Mouse (Mus musculus) lung, embryonic 15.5 days (tissue): Measurements from ENCODE around the gene Dnajc11. TPM values are rescaled to one million over a fixed set of nuclear protein-coding genes. Genes with fewer than 3 reads are reported as not detected.

Source experiments
- ATAC-seq: fragments of 200-750 bp; cut with Nextera tagmentation; 2 replicates; pipeline ENCODE4 v1.8.0; 2017; ENCODE audit warnings: moderate number of reproducible peaks, borderline replicate concordance; ENCODE audit not compliant: low FRiP score, low TSS enrichment; ENCODE audit errors: extremely low read depth
- H3K27ac ChIP-seq: fragments of 300-500 bp; sonication (generic); 2 replicates; pipeline ENCODE4 v1.5.1; 2015; ENCODE audit warnings: moderate library complexity, mild to moderate bottlenecking, inconsistent platforms
- H3K27me3 ChIP-seq: fragments of 300-500 bp; sonication (generic); 2 replicates; pipeline ENCODE4 v1.6.1; 2015; ENCODE audit warnings: inconsistent platforms
- H3K36me3 ChIP-seq: fragments of 300-500 bp; sonication (generic); 2 replicates; pipeline ENCODE4 v1.6.1; 2015; ENCODE audit warnings: inconsistent platforms
- H3K4me1 ChIP-seq: fragments of 300-500 bp; sonication (generic); 2 replicates; pipeline ENCODE4 v1.6.1; 2015; ENCODE audit warnings: inconsistent platforms
- H3K4me2 ChIP-seq: fragments of 300-500 bp; sonication (generic); 2 replicates; pipeline ENCODE4 v1.6.1; 2015; ENCODE audit warnings: inconsistent platforms, mild to moderate bottlenecking, moderate library complexity
- H3K4me3 ChIP-seq: fragments of 300-500 bp; sonication (generic); 2 replicates; pipeline ENCODE4 v1.5.1; 2015; ENCODE audit warnings: mild to moderate bottlenecking, inconsistent platforms
- H3K9ac ChIP-seq: fragments of 300-500 bp; sonication (generic); 2 replicates; pipeline ENCODE4 v1.6.1; 2015; ENCODE audit warnings: inconsistent platforms
- H3K9me3 ChIP-seq: fragments of 300-500 bp; sonication (generic); 2 replicates; pipeline ENCODE4 v1.6.1; 2016; ENCODE audit warnings: inconsistent platforms
- WGBS: fragments of 180-500 bp; shearing (Covaris S2); methylation state at CpG from one replicate; pipeline ENCODE4 v1.1.7; 2015; 5-methylcytosine and 5-hydroxymethylcytosine counted together
- polyA plus RNA-seq: library from polyadenylated mRNA; unstranded; fragments of >200 nt; fragmentation: Nextera tagmentation; extraction: Ambion mirVana; gene quantifications from 2 replicates; pipeline ENCODE4 v1.2.1, GENCODE M21; 2015

The Dnajc11 gene
- polyA plus RNA-seq, 1 experiment from 2014 or later, result 64.4 TPM

DNA sequence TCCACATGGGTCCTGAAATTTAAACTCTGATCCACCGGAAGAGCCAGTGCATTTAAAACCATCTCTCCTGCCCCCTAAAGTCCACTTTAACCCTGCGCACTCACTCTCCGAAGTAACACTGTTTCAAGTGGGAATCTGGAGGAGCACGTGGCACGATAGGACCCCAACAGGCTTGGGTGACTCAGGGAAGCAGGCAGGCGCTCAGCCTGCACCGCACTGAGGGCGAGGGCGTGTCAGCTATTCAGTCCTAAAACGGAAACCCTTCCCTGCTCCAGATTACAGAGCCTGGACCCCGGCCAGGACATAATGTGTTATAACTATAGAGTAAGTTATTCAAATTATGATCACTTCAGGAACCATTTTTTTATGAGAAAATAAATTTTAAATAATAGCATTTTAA lies 29.4 kb upstream of the Dnajc11 start:
- Histone ChIP-seq H3K27ac (no peak overlapping the region), H3K9me3 (no peaks in the 10 kb centered on the region), H3K4me2 (no peak overlapping the region), H3K9ac (no peak overlapping the region), H3K27me3 (no peaks in the 10 kb centered on the region; the same call in 1 of the 2 replicates), H3K4me1 (peaks cover 10% of the 10 kb centered on the region), H3K4me3 (no peak overlapping the region), H3K36me3 (no peaks in the 10 kb centered on the region)
- WGBS, result 28% methylated on average over 11 of the region's 11 CpGs
- ATAC-seq, result peak; percentile 39; the same call in 1 of the 2 replicates

DNA sequence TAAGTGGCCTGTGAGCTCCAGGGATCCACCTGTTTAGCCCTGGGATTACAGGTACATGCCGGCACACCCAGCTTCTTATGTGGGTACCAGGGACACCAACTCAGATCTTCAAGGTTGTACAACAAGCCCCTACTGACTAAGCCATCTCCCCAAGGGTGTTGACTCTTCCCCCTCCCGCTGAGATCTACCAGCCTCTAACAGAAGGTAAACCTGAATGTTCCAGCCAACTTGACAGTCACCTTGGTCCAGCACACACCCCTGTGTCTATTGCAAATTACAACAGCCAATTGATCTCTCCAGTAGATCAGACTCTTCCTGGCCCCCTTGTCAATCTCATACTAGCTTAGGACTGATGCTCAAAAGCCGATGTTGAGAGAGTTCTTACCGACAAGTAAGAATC lies 27.9 kb upstream of the Dnajc11 start:
- H3K9me3 ChIP-seq, result no peaks in the 10 kb centered on the region
- no peak for ATAC-seq
- no peak overlapping the region for H3K27ac ChIP-seq
- H3K4me2 ChIP-seq, result no peak overlapping the region
- WGBS, result 74% methylated on average over 4 of the region's 4 CpGs
- peaks cover 10% of the 10 kb centered on the region for H3K4me1 ChIP-seq
- no peaks in the 10 kb centered on the region for H3K36me3 ChIP-seq
- H3K9ac ChIP-seq, result no peak overlapping the region
- H3K4me3 ChIP-seq, result no peak overlapping the region
- no peaks in the 10 kb centered on the region; the same call in 1 of the 2 replicates for H3K27me3 ChIP-seq

DNA sequence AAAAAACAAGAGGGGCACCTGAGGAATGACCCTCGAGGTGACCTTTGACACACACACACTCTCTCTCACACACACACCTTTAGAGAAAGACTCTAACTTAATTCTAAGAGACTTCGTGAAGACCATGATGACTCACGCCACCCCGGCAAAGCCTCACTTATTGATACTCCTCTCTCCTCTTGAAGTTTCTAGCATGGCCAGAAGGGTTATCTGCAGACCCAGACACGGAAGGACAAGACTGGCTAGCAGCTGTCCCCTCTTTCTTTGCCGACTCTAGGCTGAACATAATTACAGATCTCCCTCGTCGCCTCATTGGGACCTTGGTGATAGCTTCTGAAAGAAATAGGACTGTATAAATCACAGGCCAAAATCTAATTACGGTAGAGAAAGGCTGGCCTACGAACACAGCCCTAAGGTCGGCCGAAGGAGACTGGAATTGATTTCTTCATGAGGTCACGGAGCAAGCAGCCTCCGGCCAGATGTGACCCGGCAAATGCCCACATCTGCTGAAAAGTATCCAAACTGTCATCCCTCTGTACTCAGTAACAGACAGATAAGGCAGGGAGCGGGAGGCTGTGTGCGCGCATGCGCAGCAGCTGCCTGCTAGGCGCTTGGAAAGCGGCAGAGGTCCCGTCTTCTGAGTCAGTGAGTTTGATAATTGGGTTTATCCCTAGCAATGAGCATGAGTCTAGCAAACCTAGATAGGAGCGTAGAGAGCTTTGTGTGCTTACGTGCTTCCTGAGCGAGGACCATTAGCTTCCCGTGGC lies 25.7 kb upstream of the Dnajc11 start:
- WGBS, result 56% methylated on average over 26 of the region's 26 CpGs

GRCm38 (mm10) chr4:151908809-151909208 lies 24.7 kb upstream of the Dnajc11 start:
- Histone ChIP-seq H3K27ac (no peak overlapping the region), H3K27me3 (no peaks in the 10 kb centered on the region; the same call in 1 of the 2 replicates), H3K4me2 (no peak overlapping the region), H3K9ac (no peak overlapping the region), H3K4me3 (no peak overlapping the region), H3K36me3 (no peaks in the 10 kb centered on the region), H3K9me3 (no peaks in the 10 kb centered on the region), H3K4me1 (no peaks in the 10 kb centered on the region)
- ATAC-seq, result no peak
- 63% methylated on average over 8 of the region's 8 CpGs for WGBS

More for the DNA sequence above, 25.7 kb upstream of the Dnajc11 start:
- Histone ChIP-seq H3K9ac (no peak overlapping the region), H3K27ac (no peak overlapping the region), H3K36me3 (no peaks in the 10 kb centered on the region), H3K4me1 (peaks cover 5% of the 10 kb centered on the region), H3K4me3 (no peak overlapping the region), H3K27me3 (no peaks in the 10 kb centered on the region; the same call in 1 of the 2 replicates), H3K4me2 (peak overlapping the region; percentile 41), H3K9me3 (no peaks in the 10 kb centered on the region)
- ATAC-seq, result no peak

- Histone ChIP-seq H3K36me3 (no peaks in the 10 kb centered on the region), H3K9me3 (no peaks in the 10 kb centered on the region), H3K4me3 (no peak overlapping the region), H3K27me3 (no peaks in the 10 kb centered on the region), H3K27ac (no peak overlapping the region), H3K4me1 (0 out of 2 replicates have a peak, but pooled peaks cover 8% of the 10 kb centered on the region), H3K9ac (no peak overlapping the region), H3K4me2 (no peak overlapping the region)
- ATAC-seq, result no peak
- WGBS, result 88% methylated on average over 11 of the region's 11 CpGs
Measured at GRCm38 (mm10) chr4:151916271-151916670, 17.2 kb upstream of the Dnajc11 start.

- no peak for ATAC-seq
- Histone ChIP-seq H3K4me3 (no peak overlapping the region), H3K27me3 (no peaks in the 10 kb centered on the region), H3K27ac (no peak overlapping the region), H3K36me3 (no peaks in the 10 kb centered on the region), H3K4me2 (no peak overlapping the region; the same call in 1 of the 2 replicates), H3K4me1 (0 out of 2 replicates have a peak, but pooled peaks cover 8% of the 10 kb centered on the region), H3K9me3 (no peaks in the 10 kb centered on the region), H3K9ac (no peak overlapping the region)
- 47% methylated on average over 20 of the region's 20 CpGs for WGBS
Measured at GRCm38 (mm10) chr4:151919135-151919840, 14.2 kb upstream of the Dnajc11 start.

- ATAC-seq, result peak; percentile 46; the same call in 1 of the 2 replicates
Measured at GRCm38 (mm10) chr4:151919900-151920643, 13.4 kb upstream of the Dnajc11 start.

DNA sequence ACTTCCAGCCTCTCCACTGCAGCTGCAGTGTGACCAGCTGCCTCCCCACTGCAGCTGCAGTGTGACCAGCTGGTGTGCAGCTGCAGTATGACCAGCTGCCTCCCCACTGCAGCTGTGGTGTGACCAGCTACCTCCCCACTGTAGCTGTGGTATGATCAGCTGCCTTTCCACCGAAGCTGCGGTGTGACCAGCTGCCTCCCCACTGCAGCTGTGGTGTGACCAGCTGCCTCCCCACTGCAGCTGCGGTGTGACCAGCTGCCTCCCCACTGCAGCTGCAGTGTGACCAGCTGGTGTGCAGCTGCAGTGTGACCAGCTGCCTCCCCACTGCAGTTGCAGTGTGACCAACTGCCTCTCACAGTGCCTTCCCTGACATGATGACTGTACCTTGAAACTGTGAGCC lies 11.4 kb upstream of the Dnajc11 start:
- Histone ChIP-seq H3K9me3 (no peaks in the 10 kb centered on the region), H3K36me3 (no peaks in the 10 kb centered on the region), H3K27ac (no peak overlapping the region), H3K9ac (no peak overlapping the region), H3K27me3 (no peaks in the 10 kb centered on the region), H3K4me2 (no peak overlapping the region), H3K4me3 (no peak overlapping the region), H3K4me1 (0 out of 2 replicates have a peak, but pooled peaks cover 8% of the 10 kb centered on the region)
- no peak for ATAC-seq
- 81% methylated on average over 3 of the region's 3 CpGs for WGBS

More at GRCm38 (mm10) chr4:151919900-151920643, 13.4 kb upstream of the Dnajc11 start:
- H3K9me3 ChIP-seq, result no peaks in the 10 kb centered on the region
- 0 out of 2 replicates have a peak, but pooled peaks cover 8% of the 10 kb centered on the region for H3K4me1 ChIP-seq
- no peaks in the 10 kb centered on the region for H3K36me3 ChIP-seq
- peak overlapping the region; percentile 50 for H3K4me2 ChIP-seq
- H3K27me3 ChIP-seq, result no peaks in the 10 kb centered on the region
- 12% methylated on average over 16 of the region's 16 CpGs for WGBS
- H3K9ac ChIP-seq, result no peak overlapping the region
- H3K4me3 ChIP-seq, result 0 out of 2 replicates have a peak overlapping the region, but pooled peaks have one; percentile 15
- no peak overlapping the region for H3K27ac ChIP-seq

- Histone ChIP-seq H3K4me2 (peak overlapping the region; percentile 89), H3K4me3 (peak overlapping the region; percentile 61), H3K4me1 (peaks cover 18% of the 10 kb centered on the region), H3K9me3 (no peaks in the 10 kb centered on the region), H3K36me3 (no peaks in the 10 kb centered on the region), H3K9ac (no peak overlapping the region), H3K27me3 (no peaks in the 10 kb centered on the region), H3K27ac (no peak overlapping the region)
- peak; percentile 62 for ATAC-seq
- 71% methylated on average over 13 of the region's 13 CpGs for WGBS
Measured at GRCm38 (mm10) chr4:151932576-151933504, 651 bp upstream of the Dnajc11 start.

- Histone ChIP-seq H3K4me1 (peaks cover 18% of the 10 kb centered on the region), H3K9ac (peak overlapping the region; percentile 69), H3K27me3 (no peaks in the 10 kb centered on the region), H3K4me2 (peak overlapping the region; percentile 89), H3K9me3 (no peaks in the 10 kb centered on the region), H3K27ac (no peak overlapping the region), H3K36me3 (no peaks in the 10 kb centered on the region), H3K4me3 (peak overlapping the region; percentile 61)
- no peak for ATAC-seq
- WGBS, result 0% methylated on average over 23 of the region's 23 CpGs
Measured at GRCm38 (mm10) chr4:151934215-151934572, 703 bp downstream of the Dnajc11 start.

DNA sequence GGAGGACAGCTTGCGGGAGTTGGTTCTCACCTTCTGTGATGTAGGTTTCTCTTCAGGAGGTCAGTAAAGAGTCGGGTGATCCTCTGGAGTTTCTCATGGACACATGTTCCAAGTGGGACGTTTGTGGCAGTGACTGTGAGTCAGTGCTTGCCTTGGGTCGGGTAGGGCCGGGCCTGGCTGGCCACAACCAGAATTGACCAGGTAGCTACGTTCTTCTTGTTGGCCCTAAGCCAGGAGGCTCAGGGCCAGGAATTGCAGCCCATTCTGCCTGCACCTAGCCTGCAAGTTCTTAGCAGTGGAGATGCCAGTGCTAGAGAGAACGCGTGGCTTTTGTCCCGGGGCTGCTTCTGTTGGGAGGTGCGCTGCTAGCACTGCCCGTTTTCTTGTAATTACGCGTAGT lies 4.0 kb downstream of the Dnajc11 start:
- H3K27ac ChIP-seq, result no peak overlapping the region
- H3K4me2 ChIP-seq, result no peak overlapping the region
- no peaks in the 10 kb centered on the region for H3K9me3 ChIP-seq
- no peaks in the 10 kb centered on the region for H3K36me3 ChIP-seq
- WGBS, result 86% methylated on average over 13 of the region's 13 CpGs
- no peaks in the 10 kb centered on the region for H3K27me3 ChIP-seq
- no peak overlapping the region for H3K9ac ChIP-seq
- no peak overlapping the region for H3K4me3 ChIP-seq
- no peak for ATAC-seq
- H3K4me1 ChIP-seq, result peaks cover 18% of the 10 kb centered on the region
